Mouse (Mus musculus) ovary, adult 2 months (tissue): Measurements from ENCODE around the gene Serpina1d. TPM values are rescaled to one million over a fixed set of nuclear protein-coding genes. Genes with fewer than 3 reads are reported as not detected.

ENCODE experiments used
- polyA plus RNA-seq: library from polyadenylated mRNA; depleted of rRNA; stranded (reverse); fragments of >200 nt; gene quantifications from 2 replicates; pipeline ENCODE4 v1.2.3, GENCODE M21; 2012; rRNA removed

The Serpina1d gene
- polyA plus RNA-seq, result 0.96 and 2.1 TPM in 2 replicates

DNA sequence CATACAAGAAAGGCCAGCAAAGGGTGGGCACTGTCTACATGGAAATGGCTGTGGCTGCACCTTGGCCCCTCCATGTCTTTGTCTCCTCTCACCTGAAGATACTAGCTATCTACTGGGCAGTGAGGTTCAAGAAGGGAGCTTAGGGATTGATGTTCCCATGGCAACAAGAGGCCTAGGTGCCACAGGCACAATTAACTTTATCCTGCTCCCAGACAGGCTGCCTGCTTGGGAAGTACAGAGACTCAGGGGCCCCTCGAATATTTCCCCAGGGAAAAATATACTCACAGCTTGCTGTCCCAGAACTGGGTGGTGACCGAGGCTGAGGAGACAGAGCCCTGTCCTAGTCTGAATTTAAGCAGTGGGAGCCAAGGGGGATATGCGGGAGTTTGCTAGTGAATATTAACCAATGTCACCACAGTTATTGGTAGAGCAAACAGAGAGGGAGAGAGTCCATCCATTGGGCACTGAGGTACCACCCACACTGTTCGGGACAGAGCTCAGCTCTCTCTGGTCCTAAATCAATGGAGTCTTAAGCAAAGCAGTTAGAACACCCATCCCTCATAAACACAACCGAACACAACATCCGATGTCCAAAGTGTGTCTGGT, at the start of gene Serpina1d:
TSS of gene Serpina1d (minus strand) at position 347 of the 606 bp plus-strand sequence.

Other genes with a start within 250 kb of the Serpina1d start
- gene Ppp4r4, start 241.3 kb downstream of the Serpina1d start, polyA plus RNA-seq, result 0.92 and 1.1 TPM in 2 replicates
- gene Serpina10, start 142.1 kb downstream of the Serpina1d start, polyA plus RNA-seq, result 0.05 TPM in 1 of 2 replicates, not detected in the other
- 0.29 TPM in 1 of 2 replicates, not detected in the other for gene Serpina6, start 116.4 kb downstream of the Serpina1d start, polyA plus RNA-seq
- gene Serpina16, start 97.5 kb downstream of the Serpina1d start, polyA plus RNA-seq, result not detected in 2 replicates
- gene Serpina1f, start 78.1 kb downstream of the Serpina1d start, polyA plus RNA-seq, result 0.08 and 0.15 TPM in 2 replicates
- gene Serpina1b, start 56.8 kb upstream of the Serpina1d start, polyA plus RNA-seq, result 1.9 and 8.0 TPM in 2 replicates
- 3.1 and 10.7 TPM in 2 replicates for gene Serpina1a, start 90.0 kb upstream of the Serpina1d start, polyA plus RNA-seq
- 0.98 and 4.0 TPM in 2 replicates for gene Serpina1c, start 131.3 kb upstream of the Serpina1d start, polyA plus RNA-seq
- gene Serpina1e, start 185.4 kb upstream of the Serpina1d start, polyA plus RNA-seq, result 88.5 and 120 TPM in 2 replicates
- 0.18 and 0.34 TPM in 2 replicates for gene Serpina11, start 216.4 kb upstream of the Serpina1d start, polyA plus RNA-seq
- gene Serpina9, start 240.2 kb upstream of the Serpina1d start, polyA plus RNA-seq, result 0.40 and 0.45 TPM in 2 replicates